Mouse (Mus musculus) lung, postnatal 25 days (tissue): ENCODE measurements at regions not wholly inside any gene's neighbourhood (a gene's known extent, or its start where the extent isn't known, plus 50 kb on each side); places are given as distances from the start of the nearest gene placed in this dataset.

Experiments used
- DNase-seq: peaks from one replicate; pipeline ENCODE4 v3.0.0; 2022; ENCODE audit warnings: low spot score

DNA sequence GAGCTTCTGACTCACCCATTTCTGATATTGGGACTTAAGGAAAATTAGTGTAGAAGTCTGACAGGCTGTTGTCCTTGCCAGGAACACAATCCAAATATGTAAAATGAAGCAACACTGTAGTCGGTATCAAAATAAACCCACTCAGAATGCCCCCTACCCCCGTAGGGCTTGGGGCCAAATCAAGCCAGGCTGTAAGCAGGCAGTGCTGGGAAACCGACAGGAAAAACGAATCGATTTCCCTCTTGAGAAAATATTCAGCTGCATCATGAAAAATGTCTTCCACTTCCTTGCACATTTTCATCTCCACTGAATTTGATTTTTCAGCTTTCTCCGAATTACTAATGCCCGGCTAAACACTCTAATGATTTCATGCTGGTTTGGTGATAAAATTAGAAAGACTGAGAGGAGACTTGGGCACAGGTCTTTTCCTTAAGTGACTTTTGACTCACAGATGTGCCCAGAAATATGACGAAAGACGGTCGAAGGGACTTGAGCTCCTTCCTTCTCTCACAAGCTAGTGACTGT, 485.7 kb downstream of the Fat4 start:
- no peak for DNase-seq

- no peak for DNase-seq
Measured at GRCm38 (mm10) chr3:39375465-39375864, 488.7 kb downstream of the Fat4 start.

- no peak for DNase-seq
Measured at GRCm38 (mm10) chr3:39388491-39388890, 501.8 kb downstream of the Fat4 start.

GRCm38 (mm10) chr3:39390442-39390841, 503.7 kb downstream of the Fat4 start:
- DNase-seq: no peak

DNA sequence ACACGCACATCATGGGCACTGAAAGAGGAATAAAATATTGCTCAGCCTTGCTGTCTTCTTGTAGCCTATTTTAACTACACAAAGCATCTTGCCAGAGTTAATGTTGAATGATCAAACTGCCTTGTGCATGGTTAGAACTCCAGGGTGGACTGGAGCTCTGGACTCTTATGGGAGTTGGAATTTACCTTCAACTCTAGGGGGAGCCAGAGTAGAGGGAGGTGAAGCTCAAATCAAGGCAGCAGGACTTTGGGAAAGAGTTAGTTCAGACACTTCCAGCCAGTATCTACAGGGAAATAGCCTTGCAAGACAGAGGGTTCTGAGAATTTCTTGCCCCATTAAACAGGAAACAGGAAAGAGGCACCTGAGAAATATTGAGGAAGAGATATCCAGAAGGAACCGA, 505.3 kb downstream of the Fat4 start:
- peak; percentile 11 for DNase-seq

DNA sequence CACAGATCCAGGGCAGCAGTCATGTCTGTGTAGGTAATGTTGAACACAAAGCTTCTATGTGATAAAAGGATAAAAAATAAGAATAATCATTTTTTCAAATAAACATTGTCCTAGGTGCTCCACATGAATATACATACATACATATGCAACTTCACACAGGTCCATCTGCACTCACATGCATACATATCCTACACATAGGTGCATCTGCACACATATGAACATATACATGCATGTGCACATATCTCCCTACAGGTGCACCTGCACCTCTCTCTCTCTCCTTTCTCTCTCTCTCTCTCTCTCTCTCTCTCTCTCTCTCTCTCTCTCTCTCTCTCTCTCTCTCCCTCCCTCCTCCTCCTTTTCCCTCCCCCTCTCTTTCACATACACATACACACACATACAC, 509.9 kb downstream of the Fat4 start:
- DNase-seq: no peak

DNA sequence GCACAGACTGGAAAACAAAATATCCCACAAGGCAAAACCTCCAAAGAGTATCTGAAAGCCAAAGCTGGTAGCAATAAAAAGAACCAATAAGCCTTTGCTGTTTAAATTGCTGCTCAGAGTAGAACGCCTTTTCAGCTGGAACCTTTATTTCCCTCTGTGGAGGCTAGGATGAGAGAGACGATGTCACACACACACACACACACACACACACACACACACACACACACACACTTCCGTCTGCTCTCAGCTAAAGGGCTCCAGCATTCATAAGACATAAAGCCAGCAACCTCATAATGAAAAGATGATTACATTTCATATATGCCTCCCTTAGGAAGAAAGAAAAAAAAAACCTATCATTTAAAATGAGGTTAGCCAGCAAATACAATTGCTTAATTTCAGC, 510.5 kb downstream of the Fat4 start:
- DNase-seq: no peak

DNA sequence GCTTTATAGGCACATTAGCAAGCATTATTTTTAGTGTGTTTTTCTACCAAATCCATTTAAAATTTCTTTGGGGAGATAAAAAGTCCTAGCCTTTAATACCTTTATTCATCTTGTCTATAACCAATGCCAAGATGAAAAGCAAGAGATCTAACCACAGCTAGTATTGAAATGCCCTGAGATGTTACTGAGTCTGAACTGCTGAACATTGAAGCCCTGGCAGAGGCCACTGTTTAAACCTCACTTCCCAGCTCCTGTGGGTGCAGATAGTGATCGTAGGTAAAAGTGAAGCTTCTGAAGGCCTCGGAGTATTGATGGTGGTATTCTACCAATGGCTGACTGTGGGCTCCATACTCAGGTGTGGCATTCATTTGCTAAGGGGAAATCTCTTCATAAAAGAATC, 510.9 kb downstream of the Fat4 start:
- no peak for DNase-seq

- no peak for DNase-seq
Measured at GRCm38 (mm10) chr3:39424778-39425642, 538.3 kb downstream of the Fat4 start.

- no peak for DNase-seq
Measured at GRCm38 (mm10) chr3:39425643-39426016, 538.9 kb downstream of the Fat4 start.

DNA sequence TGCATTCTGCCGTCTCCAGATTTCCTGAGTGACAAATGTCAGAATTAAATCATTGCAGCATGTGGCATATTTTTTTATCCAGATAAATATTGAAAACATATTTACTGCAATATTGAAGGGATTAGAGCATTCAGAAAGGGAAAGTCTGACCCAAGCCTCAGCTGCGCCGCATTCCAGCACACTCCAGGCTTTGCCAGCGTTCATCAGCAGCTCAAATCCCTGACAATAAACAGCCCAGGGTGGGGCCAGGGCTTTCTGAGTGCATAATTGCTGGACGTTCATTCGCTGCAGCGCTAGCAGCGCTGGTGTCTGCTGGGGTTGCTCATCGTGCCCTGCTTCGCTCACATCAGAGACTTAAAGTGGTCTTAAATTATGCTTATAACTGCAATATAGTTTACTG, 556.6 kb downstream of the Fat4 start:
- DNase-seq: peak; percentile 5

GRCm38 (mm10) chr3:39455650-39456049, 568.9 kb downstream of the Fat4 start:
- DNase-seq: no peak

DNA sequence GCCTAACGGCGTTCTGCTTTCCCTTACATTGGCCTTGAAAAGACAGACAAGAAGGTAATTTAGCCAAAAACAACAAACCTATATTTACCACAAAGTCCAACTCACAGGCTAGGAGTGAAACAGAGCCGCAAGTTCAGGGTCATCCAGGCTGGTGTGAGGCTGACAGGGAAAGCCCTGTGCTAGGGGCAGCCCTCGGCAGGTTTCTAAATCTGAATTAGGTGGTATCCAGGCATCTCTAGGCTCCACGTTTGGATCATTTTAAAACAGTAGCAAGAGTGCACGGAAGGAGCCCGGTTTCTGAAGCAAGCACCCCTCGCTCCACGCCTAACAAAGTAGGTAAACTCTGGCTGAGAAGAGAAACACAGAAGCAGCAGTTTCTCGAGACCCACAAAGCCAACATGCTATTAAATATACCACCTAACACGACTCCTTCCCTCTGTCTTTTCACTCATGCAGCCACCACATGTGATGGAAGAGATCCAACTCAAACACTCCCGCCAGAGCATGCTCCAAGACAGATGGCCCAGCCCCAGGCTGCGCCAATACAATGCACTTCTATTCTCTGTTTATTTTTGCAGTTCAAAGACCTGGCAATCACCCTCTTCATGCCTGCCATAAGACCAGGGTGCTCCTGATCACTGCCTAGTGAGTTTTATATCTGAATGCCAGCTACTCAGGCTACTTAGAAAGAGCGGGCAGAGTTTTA, 573.6 kb downstream of the Fat4 start:
- no peak for DNase-seq

DNA sequence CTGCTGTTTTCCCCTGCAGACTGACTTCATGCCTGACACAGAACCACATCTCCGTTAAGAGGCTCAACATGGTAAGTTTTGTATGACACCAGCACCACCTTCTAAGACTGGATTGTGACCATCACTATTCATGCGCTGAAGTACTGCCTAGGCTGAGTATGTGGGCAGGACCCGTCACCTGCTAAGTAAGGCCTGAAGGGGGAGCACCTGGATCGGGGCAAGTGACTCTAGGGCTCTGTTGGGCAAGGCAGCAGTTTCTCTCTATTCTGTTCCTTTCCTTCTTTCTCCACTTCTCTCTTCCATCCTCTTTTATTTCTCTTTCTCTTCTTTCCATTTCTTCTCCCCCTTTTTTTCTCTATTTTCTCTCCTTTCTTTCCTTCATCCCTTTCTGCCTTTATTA, 574.8 kb downstream of the Fat4 start:
- no peak for DNase-seq

DNA sequence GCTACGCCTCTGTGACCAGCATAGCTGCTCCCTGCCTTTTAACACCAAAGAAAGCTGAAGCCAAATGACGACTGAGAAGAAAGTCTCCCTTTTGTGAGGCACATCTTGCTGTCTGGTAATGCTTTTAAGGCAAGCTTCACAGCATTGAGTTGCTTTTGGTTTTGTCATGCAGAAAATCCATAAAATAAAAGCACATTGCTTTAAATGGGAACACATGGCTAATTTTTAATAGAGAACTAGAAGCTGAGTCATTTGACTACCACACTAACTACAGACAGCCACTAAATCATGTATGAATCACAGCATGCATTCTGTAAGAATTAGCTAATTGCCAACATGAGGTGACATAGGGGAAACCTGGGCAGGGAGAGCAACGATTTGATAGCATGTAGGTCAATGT, 579.1 kb downstream of the Fat4 start:
- DNase-seq: no peak

DNA sequence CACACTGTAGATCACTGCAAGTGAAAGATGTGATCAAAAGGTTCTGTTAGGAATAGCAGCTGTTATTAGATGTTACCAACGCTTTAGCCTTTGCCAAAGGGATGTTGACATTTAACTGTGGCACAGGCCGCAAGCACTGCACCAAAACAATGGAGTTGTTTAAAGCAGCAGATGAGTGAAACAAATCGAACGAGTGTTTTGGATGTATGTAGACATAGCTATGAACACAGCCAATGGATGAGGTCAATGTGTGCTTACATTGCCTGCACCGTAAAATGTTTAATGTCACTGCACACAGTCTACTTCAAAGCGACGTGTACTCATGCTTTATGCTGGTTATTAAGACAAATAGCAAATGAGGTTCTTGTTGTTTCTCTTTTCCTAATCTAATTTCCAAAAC, 602.7 kb downstream of the Fat4 start:
- no peak for DNase-seq

- DNase-seq: no peak
Measured at GRCm38 (mm10) chr3:39494363-39494762, 607.6 kb downstream of the Fat4 start.

DNA sequence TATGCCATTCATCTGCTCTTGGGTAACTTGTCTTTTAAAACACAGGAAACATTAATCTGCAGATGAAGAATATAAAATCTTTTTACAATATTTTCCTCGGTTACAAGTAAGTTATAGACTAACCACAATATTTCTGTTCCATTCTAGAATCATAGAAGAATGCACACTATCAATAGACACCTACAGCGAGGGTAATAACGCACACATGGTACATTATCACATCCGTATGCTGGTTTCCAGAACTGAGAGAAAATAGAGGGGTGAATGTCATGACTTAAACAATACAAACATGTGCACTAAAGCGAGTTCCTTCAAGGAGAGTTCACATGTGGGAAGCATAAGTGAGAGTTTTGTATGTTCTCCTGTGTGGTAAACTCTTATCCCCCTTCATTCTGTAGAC, 641.3 kb downstream of the Fat4 start:
- DNase-seq: no peak

DNA sequence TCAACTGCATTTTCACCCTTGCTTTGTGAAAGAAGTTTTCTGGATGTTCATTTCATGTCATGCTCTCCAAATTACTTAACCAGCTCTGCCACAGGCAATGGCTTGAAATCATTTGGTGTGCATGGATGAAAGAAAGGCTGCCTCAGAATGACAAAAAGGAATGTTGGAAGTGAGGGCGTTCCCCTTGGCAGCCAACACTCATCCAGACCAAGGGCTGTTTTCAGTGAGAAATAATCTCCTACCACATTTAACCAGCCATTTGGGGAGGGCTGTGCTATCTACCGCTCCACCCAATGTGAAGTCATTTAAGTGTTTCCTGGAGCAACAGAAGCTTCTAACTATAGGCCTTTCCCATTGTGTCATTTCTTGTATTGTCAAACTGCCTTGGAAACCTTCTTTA, 650.8 kb downstream of the Fat4 start:
- no peak for DNase-seq

- DNase-seq: no peak
Measured at GRCm38 (mm10) chr3:39540530-39541118, 653.9 kb downstream of the Fat4 start.

GRCm38 (mm10) chr3:39559460-39560041, 672.8 kb downstream of the Fat4 start:
- DNase-seq: no peak

DNA sequence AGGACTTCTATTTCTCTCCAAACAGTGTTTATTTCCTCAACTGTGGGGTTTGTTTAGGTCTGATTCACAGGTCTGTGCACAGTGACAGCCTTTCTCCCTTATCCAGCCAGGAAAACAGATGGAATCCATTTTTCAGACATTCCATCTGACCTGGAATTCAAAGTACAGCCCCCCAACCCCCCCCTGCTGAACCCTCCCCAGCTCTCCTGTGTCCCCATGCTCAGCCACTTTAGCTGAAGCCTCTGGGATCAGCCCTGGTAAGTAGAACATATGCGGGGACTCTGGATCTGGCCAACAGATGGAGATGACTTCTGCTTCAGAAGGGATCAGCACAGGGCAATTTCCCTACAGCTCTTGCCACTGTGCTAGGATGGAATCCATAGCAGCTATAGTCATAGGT, 674.2 kb downstream of the Fat4 start:
- DNase-seq: no peak
